Mouse (Mus musculus): Measurements from ENCODE around the gene Manea.
"Not testable (repeated sequence)": the region's sequence is repeated elsewhere in the genome, so short reads cannot be mapped to it uniquely, and the experiment has no call there.

Manea gene

GRCm38 (mm10) chr4:26346443-26347106, at the start of gene Manea:
Gene Manea (minus strand): TSS chr4:26346891.
- DNase-seq = peak; percentile 96

DNA sequence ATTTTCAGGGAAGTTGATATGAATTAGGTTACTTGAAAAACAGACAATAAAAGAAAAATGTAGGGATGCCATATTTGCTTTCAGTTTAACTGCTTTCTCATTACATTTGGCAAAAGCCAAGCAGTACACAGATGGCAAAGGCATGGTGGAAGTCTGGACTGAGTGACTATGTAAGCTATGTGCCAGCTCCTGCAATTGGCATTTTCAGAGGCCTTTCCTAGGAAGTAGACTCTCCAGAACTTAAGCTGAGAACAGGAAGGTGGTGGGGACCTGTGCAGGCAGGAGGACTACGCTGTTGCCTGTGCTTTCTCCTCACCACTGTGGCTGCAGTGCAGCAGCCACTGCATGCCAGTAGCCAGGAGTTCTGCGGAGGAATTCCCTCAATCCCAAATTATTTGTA, 7.9 kb upstream of the Manea start:
- DNase-seq = no peak

GRCm38 (mm10) chr4:26353643-26354231, 7.0 kb upstream of the Manea start:
- DNase-seq = no peak

DNA sequence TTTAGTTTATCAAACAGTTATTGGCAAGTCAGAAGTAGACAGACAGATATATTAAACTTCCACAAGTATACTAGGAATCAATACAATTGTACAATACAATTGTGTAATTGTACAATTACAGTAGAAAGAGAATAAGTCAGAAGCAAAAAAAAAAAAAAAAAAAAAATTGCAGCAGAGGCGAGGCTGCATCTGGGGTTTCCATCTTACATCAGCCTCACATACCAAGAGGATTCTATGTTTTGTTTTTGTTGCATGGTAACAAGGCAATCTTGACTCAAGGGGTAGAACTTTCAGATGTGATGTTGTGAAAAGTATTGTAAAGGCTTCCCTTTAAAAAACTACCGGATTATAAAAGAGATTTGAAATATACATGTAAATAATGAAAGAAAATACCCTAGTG, 548 bp upstream of the Manea start:
- no peak for DNase-seq

GRCm38 (mm10) chr4:26345741-26346442, 799 bp downstream of the Manea start:
- no peak for DNase-seq

GRCm38 (mm10) chr4:26345080-26345479, 1.6 kb downstream of the Manea start:
- no peak for DNase-seq

GRCm38 (mm10) chr4:26342346-26342745, 4.3 kb downstream of the Manea start:
- no peak for DNase-seq

DNA sequence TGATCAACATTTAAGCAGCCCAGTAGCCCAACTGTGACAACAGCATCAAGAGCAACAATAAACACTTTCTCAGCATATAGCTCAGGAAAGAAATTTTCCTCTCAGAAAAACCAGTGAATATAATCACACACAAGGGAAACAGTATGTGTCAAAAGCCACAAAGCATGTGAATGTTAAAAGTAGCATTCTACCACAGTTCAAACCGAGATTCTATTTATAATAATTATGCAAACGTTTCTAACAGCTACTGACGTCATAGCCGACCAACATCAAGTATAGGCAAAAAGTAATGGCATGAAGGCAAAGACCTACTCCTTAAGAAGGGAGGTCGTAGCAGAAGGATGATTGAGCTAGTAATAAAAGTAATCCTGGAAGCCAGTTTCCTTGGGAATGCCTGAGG, 8.1 kb downstream of the Manea start:
- DNase-seq = no peak

DNA sequence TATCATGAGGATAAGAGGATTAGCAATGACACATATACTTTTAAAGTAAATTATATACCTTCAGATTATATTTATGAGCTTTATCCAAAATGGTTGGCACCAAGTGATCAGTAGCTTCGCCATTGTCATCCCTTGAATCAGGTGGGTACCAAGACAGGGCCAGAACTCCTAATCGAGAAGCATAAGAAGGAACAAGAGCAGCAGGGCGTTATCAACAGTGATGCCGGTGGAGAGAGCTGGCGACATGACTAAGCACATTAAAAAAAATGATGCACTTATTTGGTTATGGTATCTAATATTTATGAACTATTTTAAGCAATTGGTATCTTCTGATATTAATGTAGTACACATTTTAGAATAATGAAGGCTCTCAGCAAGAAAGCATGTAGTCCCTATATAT, 10.1 kb downstream of the Manea start:
- no peak for DNase-seq

DNA sequence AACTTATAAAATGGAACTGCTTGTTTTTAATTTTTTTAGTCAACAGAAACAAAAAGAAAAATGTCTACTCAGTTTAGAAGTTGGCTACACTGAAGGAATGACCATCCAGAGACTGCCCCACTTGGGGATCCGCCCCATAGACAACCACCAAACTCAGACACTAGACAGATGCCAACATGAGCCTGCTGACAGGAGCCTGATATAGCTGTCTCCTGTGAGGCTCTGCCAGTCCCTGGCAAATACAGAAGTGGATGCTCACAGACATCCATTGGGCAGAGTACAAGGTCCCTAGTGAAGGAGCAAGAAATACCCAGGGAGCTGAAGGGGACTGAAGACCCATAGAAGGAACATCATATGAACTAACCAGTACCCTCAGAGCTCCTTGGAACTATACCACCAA, 42.0 kb downstream of the Manea start:
- not testable (repeated sequence) for DNase-seq

DNA sequence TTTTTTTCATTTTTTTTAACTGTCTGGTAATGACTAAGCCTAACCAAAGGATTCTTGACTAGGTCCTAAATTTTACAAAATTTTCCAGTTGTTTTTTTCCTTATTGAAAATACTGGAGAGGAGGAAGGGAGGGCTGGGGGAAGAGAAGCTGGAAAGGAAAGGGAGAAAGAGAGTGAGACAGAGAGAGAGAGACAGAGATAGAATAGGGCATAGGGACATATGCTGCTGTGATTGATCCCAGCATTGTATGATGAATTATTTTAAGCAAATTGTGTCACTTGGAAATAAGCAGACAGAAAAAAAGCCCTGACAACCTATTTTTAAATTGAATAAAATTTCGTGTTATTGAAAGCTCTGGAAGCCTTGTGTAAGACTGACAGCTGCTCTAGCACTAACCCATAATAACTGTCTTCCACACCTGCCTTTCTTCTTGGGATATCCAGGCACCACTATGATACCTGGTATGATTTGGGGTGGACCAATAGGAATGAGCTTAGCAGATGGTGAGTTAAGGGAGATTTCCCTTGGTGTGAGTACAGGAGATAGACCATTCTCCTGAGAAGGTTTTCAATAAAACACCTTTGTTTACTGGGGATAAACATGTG, 69.5 kb downstream of the Manea start:
- no peak for DNase-seq

GRCm38 (mm10) chr4:26276264-26276663, 70.4 kb downstream of the Manea start:
- DNase-seq = no peak

DNA sequence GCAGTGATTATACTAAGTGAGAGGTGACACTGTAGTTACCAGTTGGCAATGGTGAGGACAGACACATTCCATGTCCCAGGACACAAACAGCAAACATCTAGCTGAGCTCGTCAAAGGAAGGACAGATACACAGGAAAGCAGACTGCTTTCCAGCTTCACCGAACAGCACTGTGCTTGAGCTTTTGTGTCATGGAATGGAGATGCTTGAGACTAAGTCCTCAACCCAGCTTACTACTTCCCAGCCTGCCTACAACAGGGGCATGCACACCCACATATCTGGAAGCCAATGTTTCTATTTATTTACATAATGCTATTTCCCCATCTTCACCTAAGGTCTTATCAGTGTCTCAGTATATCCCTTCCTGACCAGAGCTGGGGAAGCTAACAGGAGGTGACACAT, 70.9 kb downstream of the Manea start:
- DNase-seq = no peak

Data from kidney, postnatal 25 days (tissue).